Comparison of ENCODE assay signal across 8 mouse cellular contexts in genomic region chr1:180313517-180314440, GRCm38 (mm10). TPM values are rescaled to one million over a fixed set of nuclear protein-coding genes. Genes with fewer than 3 reads are reported as not detected.
A peak's percentile ranks its signal among the peaks of the same experiment; 100 is the strongest.
DNase-seq lines count a peak whose midpoint lies in the region; ATAC-seq lines count a peak whose summit lies in the region.

No protein-coding gene starts in this region.

- no peaks in the 10 kb centered on the region for H3K36me3 ChIP-seq in megakaryocyte, embryonic 14.5 days (replicated peaks; ENCODE audit: low read length)
- H3K36me3 ChIP-seq in hindbrain, embryonic 13.5 days: no peaks in the 10 kb centered on the region
- H3K36me3 ChIP-seq in limb, embryonic 13.5 days: no peaks in the 10 kb centered on the region
- H3K36me3 ChIP-seq in midbrain, embryonic 16.5 days (ENCODE audit: control insufficient read depth, insufficient read depth, low read length): no peaks in the 10 kb centered on the region

- H3K9me3 ChIP-seq in megakaryocyte, embryonic 14.5 days: no peaks in the 10 kb centered on the region
- H3K9me3 ChIP-seq in hindbrain, embryonic 13.5 days: no peaks in the 10 kb centered on the region
- H3K9me3 ChIP-seq in limb, embryonic 13.5 days: no peaks in the 10 kb centered on the region
- no peaks in the 10 kb centered on the region for H3K9me3 ChIP-seq in midbrain, embryonic 16.5 days (replicated peaks; ENCODE audit: control insufficient read depth, low read length, poor library complexity, severe bottlenecking)

- peak; percentile 75 to 77 for DNase-seq in cerebellum, postnatal 10 days
- DNase-seq in adrenal gland, postnatal 25 days: no peak
- no peak for DNase-seq in left cerebral cortex, adult 11 months (ENCODE audit: low spot score)

- peak overlapping the region; percentile 83 for H3K27ac ChIP-seq in hindbrain, embryonic 13.5 days
- H3K27ac ChIP-seq in limb, embryonic 13.5 days: no peak overlapping the region; the same call in 1 of the 2 replicates
- H3K27ac ChIP-seq in midbrain, embryonic 16.5 days (ENCODE audit: low read length): peak overlapping the region; percentile 65

- H3K4me2 ChIP-seq in hindbrain, embryonic 13.5 days: peak overlapping the region; percentile 56
- H3K4me2 ChIP-seq in limb, embryonic 13.5 days (replicated peaks): peak overlapping the region; percentile 64
- peak overlapping the region; percentile 64 for H3K4me2 ChIP-seq in midbrain, embryonic 16.5 days (ENCODE audit: low read length)

- no peaks in the 10 kb centered on the region for H3K27me3 ChIP-seq in megakaryocyte, embryonic 14.5 days (replicated peaks)
- H3K27me3 ChIP-seq in hindbrain, embryonic 13.5 days: peaks cover 3% of the 10 kb centered on the region; the same call in 1 of the 2 replicates
- 0 out of 2 replicates have a peak, but pooled peaks cover 5% of the 10 kb centered on the region for H3K27me3 ChIP-seq in limb, embryonic 13.5 days
- no peaks in the 10 kb centered on the region for H3K27me3 ChIP-seq in midbrain, embryonic 16.5 days (ENCODE audit: control insufficient read depth, insufficient read depth, low read depth, low read length)

- peak overlapping the region; percentile 2 for H3K4me3 ChIP-seq in megakaryocyte, embryonic 14.5 days (replicated peaks)
- peak overlapping the region; percentile 31 for H3K4me3 ChIP-seq in hindbrain, embryonic 13.5 days
- peak overlapping the region; percentile 34 for H3K4me3 ChIP-seq in limb, embryonic 13.5 days
- peak overlapping the region; percentile 33 for H3K4me3 ChIP-seq in midbrain, embryonic 16.5 days (ENCODE audit: low read depth, low read length)

- peaks cover 80% of the 10 kb centered on the region for H3K4me1 ChIP-seq in megakaryocyte, embryonic 14.5 days
- peaks cover 24% of the 10 kb centered on the region for H3K4me1 ChIP-seq in hindbrain, embryonic 13.5 days (replicated peaks)
- peaks cover 24% of the 10 kb centered on the region for H3K4me1 ChIP-seq in limb, embryonic 13.5 days
- H3K4me1 ChIP-seq in midbrain, embryonic 16.5 days (ENCODE audit: control insufficient read depth, insufficient read depth, low read length): peaks cover 17% of the 10 kb centered on the region

- WGBS in hindbrain, embryonic 13.5 days: 12% methylated on average over 20 of the region's 20 CpGs
- WGBS in limb, embryonic 13.5 days: 10% methylated on average over 20 of the region's 20 CpGs
- WGBS in midbrain, embryonic 16.5 days: 10% methylated on average over 20 of the region's 20 CpGs

- peak overlapping the region; percentile 53 for H3K9ac ChIP-seq in hindbrain, embryonic 13.5 days
- 0 out of 2 replicates have a peak overlapping the region, but pooled peaks have one; percentile 26 for H3K9ac ChIP-seq in limb, embryonic 13.5 days
- peak overlapping the region; percentile 58 for H3K9ac ChIP-seq in midbrain, embryonic 16.5 days (ENCODE audit: low read depth, low read length)

- no peak for ATAC-seq in megakaryocyte, adult 5-6 weeks (ENCODE audit: poor library complexity, severe bottlenecking)
- ATAC-seq in hindbrain, embryonic 13.5 days (ENCODE audit: low FRiP score): peak; percentile 83
- ATAC-seq in limb, embryonic 13.5 days (ENCODE audit: low FRiP score, low read depth): peak; percentile 69
- ATAC-seq in midbrain, embryonic 16.5 days: peak; percentile 89

RNA-seq across cellular contexts. Expression of gene Itpkb, which starts 16.5 kb away (rescaled TPM):
- 36.8 and 40.6 TPM in 2 replicates for polyA plus RNA-seq in megakaryocyte, embryonic 14.5 days (2012; ENCODE audit: insufficient read depth, low replicate concordance)
- total RNA-seq in megakaryocyte, adult 5-6 weeks (2015): 11.5 and 12.9 TPM in 2 replicates
- 10.9 and 13.6 TPM in 2 replicates for total RNA-seq in megakaryocyte, adult 5-6 weeks (2017)
- polyA plus RNA-seq in hindbrain, embryonic 13.5 days (2015; fragmentation: Nextera tagmentation; extraction: Ambion mirVana): 2.6 and 3.4 TPM in 2 replicates
- 9.5 and 10.1 TPM in 2 replicates for polyA plus RNA-seq in limb, embryonic 13.5 days (2015; fragmentation: Nextera tagmentation; extraction: Ambion mirVana)
- 2.2 and 2.3 TPM in 2 replicates for polyA plus RNA-seq in midbrain, embryonic 16.5 days (2015; fragmentation: Nextera tagmentation; extraction: Ambion mirVana)
- total RNA-seq in adrenal gland, postnatal 25 days (2021): 57.7 and 71.2 TPM in 2 replicates

RNA-seq across cellular contexts. Expression of gene Psen2, which starts 50.5 kb away (rescaled TPM):
- 36.6 and 38.6 TPM in 2 replicates for polyA plus RNA-seq in megakaryocyte, embryonic 14.5 days (2012; ENCODE audit: insufficient read depth, low replicate concordance)
- 14.0 and 17.3 TPM in 2 replicates for total RNA-seq in megakaryocyte, adult 5-6 weeks (2015)
- total RNA-seq in megakaryocyte, adult 5-6 weeks (2017): 13.6 and 18.9 TPM in 2 replicates
- 11.5 and 12.3 TPM in 2 replicates for polyA plus RNA-seq in hindbrain, embryonic 13.5 days (2015; fragmentation: Nextera tagmentation; extraction: Ambion mirVana)
- 14.5 and 14.9 TPM in 2 replicates for polyA plus RNA-seq in limb, embryonic 13.5 days (2015; fragmentation: Nextera tagmentation; extraction: Ambion mirVana)
- 15.0 and 20.2 TPM in 2 replicates for polyA plus RNA-seq in midbrain, embryonic 16.5 days (2015; fragmentation: Nextera tagmentation; extraction: Ambion mirVana)
- total RNA-seq in adrenal gland, postnatal 25 days (2021): 31.0 and 35.5 TPM in 2 replicates

Comparison
In these comparisons a context has a peak if more than half of its experiments do, and no peak if none do; other contexts are left out.
1. DNase-seq: peak in cerebellum, postnatal 10 days (2 of 2); none in adrenal gland, postnatal 25 days (single experiment) and left cerebral cortex, adult 11 months (single experiment).
2. Peak in every context shown above with its lines, with median percentiles within 50 percentile points of each other: H3K4me3 ChIP-seq, H3K4me2 ChIP-seq and H3K9ac ChIP-seq.